Mouse (Mus musculus) liver, adult 2 months (tissue): ENCODE measurements around the gene Lrr1.

Experiments
- CTCF ChIP-seq: fragments of 200-500 bp; IDR thresholded peaks from 2 replicates; pipeline ENCODE4 v1.5.1; 2011; ENCODE audit warnings: low read depth, low read length, control low read depth
- POLR2A ChIP-seq: fragments of 200-500 bp; IDR thresholded peaks from 2 replicates; pipeline ENCODE4 v1.6.1; 2011; ENCODE audit warnings: low read length, control low read depth; ENCODE audit not compliant: insufficient read depth; ENCODE audit errors: extremely low read depth

DNA sequence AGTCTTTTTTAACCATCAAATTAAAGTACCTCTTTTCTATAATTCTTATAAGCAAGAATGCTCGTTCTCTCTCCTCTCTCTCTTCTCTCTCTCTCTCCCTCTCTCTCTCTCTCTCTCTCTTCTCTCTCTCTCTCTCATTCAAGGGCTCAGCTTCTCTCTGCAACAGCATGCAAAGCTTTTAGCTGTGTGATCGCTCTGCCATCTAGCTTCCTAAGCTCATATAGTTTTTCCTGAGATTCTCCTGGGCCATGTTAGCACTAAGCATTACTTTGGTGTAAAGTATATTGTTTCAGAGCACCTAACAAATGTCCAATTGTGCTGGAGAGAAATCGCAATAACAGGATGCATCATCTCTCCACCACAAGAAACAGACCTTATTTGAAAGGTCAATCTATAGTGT, 29.4 kb upstream of the Lrr1 start:
- TF ChIP-seq CTCF (no peak), POLR2A (no peak)
